Mouse (Mus musculus): ENCODE measurements around the gene Fgb.

GRCm38 (mm10) chr3:83052102-83052501 is 2.4 kb upstream of the Fgb start:
- TF ChIP-seq CTCF (IDR thresholded peaks at IDR 0.05; ENCODE audit: insufficient read depth, low read length) (no peak), POLR2A (IDR thresholded peaks at IDR 0.05; ENCODE audit: borderline replicate concordance, extremely low read depth, low read depth, low read length) (no peak)

Data from lung, adult 2 months (tissue).